Mouse (Mus musculus): Measurements from ENCODE around the gene Lpcat2b. TPM values are rescaled to one million over a fixed set of nuclear protein-coding genes. Genes with fewer than 3 reads are reported as not detected.
"Not testable (repeated sequence)": the region's sequence is repeated elsewhere in the genome, so short reads cannot be mapped to it uniquely, and the experiment has no call there.

The Lpcat2b gene
- polyA plus RNA-seq (2014; fragmentation: Nextera tagmentation; extraction: Ambion mirVana), result not detected in 2 replicates

DNA sequence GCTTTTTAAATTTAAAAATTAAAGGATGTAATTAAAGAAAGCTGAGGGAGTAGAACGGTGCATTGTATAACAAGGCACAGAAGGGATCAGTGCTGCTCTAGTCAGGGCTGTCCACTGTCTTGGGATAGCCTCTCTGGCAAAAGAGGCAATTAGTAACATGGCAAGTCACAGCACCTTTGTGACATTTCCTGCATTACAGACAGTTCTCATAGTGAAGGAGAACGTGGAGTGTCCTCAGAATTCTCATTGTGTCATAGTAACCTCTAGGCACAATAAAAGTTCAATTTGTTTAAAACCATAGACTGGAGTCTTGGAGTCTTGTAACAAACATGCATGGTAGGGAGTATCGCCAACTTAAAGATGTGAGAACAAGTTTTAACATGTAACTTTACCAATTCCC, at the start of gene Lpcat2b:
Gene Lpcat2b, plus strand, starts transcription at position 301 of the 400 bp plus-strand sequence.
- H3K4me2 ChIP-seq (ENCODE audit: low read depth, low read length), result no peak within 1 kb of the TSS
- no peak for ATAC-seq (replicated peaks; ENCODE audit: insufficient number of reproducible peaks, low FRiP score, low TSS enrichment, low read depth)
- 70% methylated on average over 3 of the region's 3 CpGs for WGBS

DNA sequence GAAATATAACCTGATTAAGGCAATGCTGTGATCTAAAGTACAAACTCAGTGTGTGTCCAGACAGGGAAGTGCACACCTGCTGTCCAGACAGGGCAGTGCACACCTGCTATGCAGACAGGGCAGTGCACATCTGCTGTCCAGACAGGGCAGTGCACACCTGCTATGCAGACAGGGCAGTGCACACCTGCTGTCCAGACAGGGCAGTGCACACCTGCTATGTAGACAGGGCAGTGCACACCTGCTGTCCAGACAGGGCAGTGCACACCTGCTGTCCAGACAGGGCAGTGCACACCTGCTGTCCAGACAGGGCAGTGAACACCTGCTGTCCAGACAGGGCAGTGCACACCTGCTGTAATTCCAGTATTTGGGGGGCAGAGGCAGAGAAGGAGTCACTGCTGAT, 44.9 kb upstream of the Lpcat2b start:
- not testable (repeated sequence) for H3K27me3 ChIP-seq (ENCODE audit: control insufficient read depth, insufficient read depth, low read length); ATAC-seq (replicated peaks; ENCODE audit: insufficient number of reproducible peaks, low FRiP score, low TSS enrichment, low read depth); H3K27ac ChIP-seq (replicated peaks; ENCODE audit: low read depth, low read length); H3K9me3 ChIP-seq (replicated peaks; ENCODE audit: control insufficient read depth, low read length); H3K4me2 ChIP-seq (ENCODE audit: low read depth, low read length); H3K36me3 ChIP-seq (replicated peaks; ENCODE audit: control insufficient read depth, insufficient read depth, low read depth, low read length); H3K4me3 ChIP-seq (ENCODE audit: low read depth, low read length); H3K4me1 ChIP-seq (ENCODE audit: control insufficient read depth, insufficient read depth, low read length); H3K9ac ChIP-seq (replicated peaks; ENCODE audit: low read length); DNase-seq (ENCODE audit: low spot score)

More for the DNA sequence above, at the start of gene Lpcat2b:
- Histone ChIP-seq H3K9ac (replicated peaks; ENCODE audit: low read length) (no peak within 1 kb of the TSS), H3K4me1 (ENCODE audit: control insufficient read depth, insufficient read depth, low read length) (no peaks in the 10 kb centered on the region), H3K9me3 (replicated peaks; ENCODE audit: control insufficient read depth, low read length) (no peaks in the 10 kb centered on the region), H3K27ac (replicated peaks; ENCODE audit: low read depth, low read length) (no peak within 1 kb of the TSS), H3K36me3 (replicated peaks; ENCODE audit: control insufficient read depth, insufficient read depth, low read depth, low read length) (no peaks in the 10 kb centered on the region), H3K4me3 (ENCODE audit: low read depth, low read length) (no peak within 1 kb of the TSS), H3K27me3 (ENCODE audit: control insufficient read depth, insufficient read depth, low read length) (no peaks in the 10 kb centered on the region)
- DNase-seq (ENCODE audit: low spot score), result no peak

GRCm38 (mm10) chr5:107387788-107388187, 43.6 kb upstream of the Lpcat2b start:
- ATAC-seq (replicated peaks; ENCODE audit: insufficient number of reproducible peaks, low FRiP score, low TSS enrichment, low read depth), result no peak
- no peak overlapping the region for H3K27ac ChIP-seq (replicated peaks; ENCODE audit: low read depth, low read length)
- no peak overlapping the region for H3K4me3 ChIP-seq (ENCODE audit: low read depth, low read length)
- 97% methylated on average over 1 of the region's 1 CpGs for WGBS
- H3K4me1 ChIP-seq (ENCODE audit: control insufficient read depth, insufficient read depth, low read length), result no peaks in the 10 kb centered on the region
- no peak overlapping the region for H3K9ac ChIP-seq (replicated peaks; ENCODE audit: low read length)
- no peak for DNase-seq (ENCODE audit: low spot score)
- no peaks in the 10 kb centered on the region for H3K36me3 ChIP-seq (replicated peaks; ENCODE audit: control insufficient read depth, insufficient read depth, low read depth, low read length)
- H3K27me3 ChIP-seq (ENCODE audit: control insufficient read depth, insufficient read depth, low read length), result no peaks in the 10 kb centered on the region
- no peak overlapping the region for H3K4me2 ChIP-seq (ENCODE audit: low read depth, low read length)
- no peaks in the 10 kb centered on the region for H3K9me3 ChIP-seq (replicated peaks; ENCODE audit: control insufficient read depth, low read length)

DNA sequence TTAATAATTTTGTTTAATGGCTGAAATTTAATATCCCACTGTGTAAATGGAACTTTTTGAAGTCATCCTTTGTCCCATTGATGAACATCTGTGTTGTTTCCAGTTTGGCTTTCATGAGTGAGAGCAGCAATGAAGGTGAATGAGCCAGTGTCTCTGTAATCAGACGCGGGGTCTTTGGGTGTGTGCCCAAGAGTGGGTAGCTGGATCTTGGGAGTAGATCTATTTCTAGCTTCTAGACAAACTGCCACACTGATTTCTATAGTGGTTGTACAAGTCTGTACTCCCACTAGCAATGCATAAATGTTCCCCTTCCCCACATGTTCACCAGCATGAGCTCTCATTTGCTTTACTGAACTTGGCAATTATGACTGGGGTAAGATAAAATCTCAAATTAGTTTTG, 42.0 kb upstream of the Lpcat2b start:
- Histone ChIP-seq H3K9me3 (replicated peaks; ENCODE audit: control insufficient read depth, low read length) (no peaks in the 10 kb centered on the region), H3K9ac (replicated peaks; ENCODE audit: low read length) (no peak overlapping the region), H3K36me3 (replicated peaks; ENCODE audit: control insufficient read depth, insufficient read depth, low read depth, low read length) (no peaks in the 10 kb centered on the region), H3K27me3 (ENCODE audit: control insufficient read depth, insufficient read depth, low read length) (no peaks in the 10 kb centered on the region), H3K4me1 (ENCODE audit: control insufficient read depth, insufficient read depth, low read length) (no peaks in the 10 kb centered on the region), H3K4me2 (ENCODE audit: low read depth, low read length) (no peak overlapping the region), H3K4me3 (ENCODE audit: low read depth, low read length) (no peak overlapping the region), H3K27ac (replicated peaks; ENCODE audit: low read depth, low read length) (no peak overlapping the region)
- WGBS, result 94% methylated on average over 2 of the region's 2 CpGs
- DNase-seq (ENCODE audit: low spot score), result no peak
- no peak for ATAC-seq (replicated peaks; ENCODE audit: insufficient number of reproducible peaks, low FRiP score, low TSS enrichment, low read depth)

DNA sequence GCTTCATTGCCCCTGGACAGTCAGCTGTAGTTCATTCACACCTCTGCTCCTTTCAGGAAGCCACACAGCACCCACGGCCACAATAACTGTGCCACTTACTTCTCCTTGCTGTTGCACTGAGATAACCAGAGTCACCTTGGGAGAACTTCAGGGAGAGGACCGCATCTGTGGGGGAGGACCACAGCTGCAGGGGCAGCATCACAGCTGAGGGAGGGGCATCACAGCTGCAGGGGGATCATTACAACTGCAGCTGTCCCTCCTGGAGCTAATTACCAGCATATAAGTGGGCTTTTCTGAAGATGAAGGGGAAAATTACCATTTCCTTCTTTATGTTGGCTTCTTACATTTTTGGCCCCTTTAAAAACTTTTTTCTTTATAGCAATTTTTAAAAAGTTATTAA, 36.9 kb upstream of the Lpcat2b start:
- Histone ChIP-seq H3K27ac (replicated peaks; ENCODE audit: low read depth, low read length) (no peak overlapping the region), H3K4me2 (ENCODE audit: low read depth, low read length) (no peak overlapping the region), H3K9me3 (replicated peaks; ENCODE audit: control insufficient read depth, low read length) (no peaks in the 10 kb centered on the region), H3K9ac (replicated peaks; ENCODE audit: low read length) (no peak overlapping the region), H3K27me3 (ENCODE audit: control insufficient read depth, insufficient read depth, low read length) (no peaks in the 10 kb centered on the region), H3K36me3 (replicated peaks; ENCODE audit: control insufficient read depth, insufficient read depth, low read depth, low read length) (no peaks in the 10 kb centered on the region), H3K4me1 (ENCODE audit: control insufficient read depth, insufficient read depth, low read length) (no peaks in the 10 kb centered on the region), H3K4me3 (ENCODE audit: low read depth, low read length) (no peak overlapping the region)
- ATAC-seq (replicated peaks; ENCODE audit: insufficient number of reproducible peaks, low FRiP score, low TSS enrichment, low read depth), result no peak
- no peak for DNase-seq (ENCODE audit: low spot score)
- 73% methylated on average over 2 of the region's 2 CpGs for WGBS

DNA sequence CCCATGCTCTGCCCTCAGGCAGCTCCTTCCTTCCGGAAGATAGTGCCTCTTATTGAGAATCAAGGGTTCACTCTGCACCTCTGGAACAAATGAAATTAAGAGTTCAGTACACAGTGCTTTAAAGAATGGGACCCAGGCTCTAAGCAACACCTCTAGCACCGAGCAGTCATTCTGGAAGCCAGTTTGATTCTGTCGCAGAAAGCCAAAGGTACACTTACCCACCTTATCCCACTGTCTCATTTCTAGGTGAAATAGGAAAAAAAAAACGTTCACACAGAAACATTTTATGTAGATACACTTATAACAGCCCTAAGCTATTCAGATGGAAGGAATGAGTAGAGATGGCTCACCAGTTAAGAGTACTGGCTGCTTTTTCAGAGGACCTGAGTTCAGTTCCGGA, 28.9 kb upstream of the Lpcat2b start, which contains the start of gene Ephx4:
Gene Ephx4, plus strand, starts transcription at position 301 of the 400 bp plus-strand sequence.
- Histone ChIP-seq H3K4me1 (ENCODE audit: control insufficient read depth, insufficient read depth, low read length) (no peaks in the 10 kb centered on the region), H3K27ac (replicated peaks; ENCODE audit: low read depth, low read length) (no peak within 1 kb of the TSS), H3K36me3 (replicated peaks; ENCODE audit: control insufficient read depth, insufficient read depth, low read depth, low read length) (no peaks in the 10 kb centered on the region), H3K4me2 (ENCODE audit: low read depth, low read length) (peak within 1 kb of the TSS; percentile 99), H3K9ac (replicated peaks; ENCODE audit: low read length) (peak within 1 kb of the TSS; percentile 67), H3K9me3 (replicated peaks; ENCODE audit: control insufficient read depth, low read length) (no peaks in the 10 kb centered on the region), H3K27me3 (ENCODE audit: control insufficient read depth, insufficient read depth, low read length) (peaks cover 13% of the 10 kb centered on the region), H3K4me3 (ENCODE audit: low read depth, low read length) (peak within 1 kb of the TSS; percentile 62)
- no peak for DNase-seq (ENCODE audit: low spot score)
- ATAC-seq (replicated peaks; ENCODE audit: insufficient number of reproducible peaks, low FRiP score, low TSS enrichment, low read depth), result no peak
- 14% methylated on average over 5 of the region's 5 CpGs for WGBS

DNA sequence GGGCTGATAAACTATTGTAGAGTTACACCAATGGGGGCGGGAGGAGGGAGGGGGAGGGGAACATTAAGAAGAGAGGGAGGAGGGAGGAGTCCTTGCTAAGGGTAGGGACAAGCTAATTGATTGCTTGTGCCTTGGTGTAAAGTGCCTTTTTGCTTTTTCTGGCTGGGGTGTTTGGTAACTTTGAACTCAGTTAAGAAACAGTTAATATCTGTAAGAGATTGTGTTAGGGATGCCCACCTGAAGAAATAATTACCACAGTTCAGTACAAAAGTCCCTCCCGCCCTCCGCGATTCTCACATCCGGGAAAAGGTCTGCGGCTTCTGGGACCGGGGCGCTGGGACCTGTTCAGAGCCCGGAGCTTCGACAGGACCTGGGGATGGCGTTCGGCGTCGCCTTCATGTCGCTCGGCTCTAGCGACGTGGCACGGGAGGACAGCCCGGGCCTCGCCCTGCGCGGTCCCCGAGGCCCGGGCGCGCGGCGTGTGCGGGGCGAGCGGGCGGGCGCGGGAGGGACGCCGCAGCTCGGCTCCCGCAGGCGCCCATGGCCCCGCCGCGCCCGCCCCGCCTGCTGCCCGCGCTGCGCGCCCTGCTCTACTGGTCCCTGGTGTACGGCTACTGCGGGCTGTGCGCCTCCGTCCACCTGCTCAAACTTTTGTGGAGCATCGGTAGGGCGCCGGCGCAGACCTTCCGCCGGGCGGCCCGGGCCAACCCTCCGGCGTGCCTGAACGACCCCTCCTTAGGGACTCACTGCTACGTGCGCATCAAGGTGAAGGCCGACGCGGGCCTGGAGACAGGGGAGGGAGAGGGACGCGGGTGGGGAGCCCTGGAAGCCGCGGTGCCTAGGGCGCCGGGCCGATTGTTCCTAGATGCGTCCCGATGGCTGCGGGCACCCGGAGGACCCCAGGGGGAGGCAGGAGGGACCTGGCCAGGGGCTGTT, 28.1 kb upstream of the Lpcat2b start:
- Histone ChIP-seq H3K27me3 (ENCODE audit: control insufficient read depth, insufficient read depth, low read length) (peaks cover 13% of the 10 kb centered on the region), H3K36me3 (replicated peaks; ENCODE audit: control insufficient read depth, insufficient read depth, low read depth, low read length) (no peaks in the 10 kb centered on the region), H3K4me1 (ENCODE audit: control insufficient read depth, insufficient read depth, low read length) (no peaks in the 10 kb centered on the region), H3K9ac (replicated peaks; ENCODE audit: low read length) (peak overlapping the region; percentile 67), H3K4me2 (ENCODE audit: low read depth, low read length) (peak overlapping the region; percentile 99), H3K27ac (replicated peaks; ENCODE audit: low read depth, low read length) (no peak overlapping the region), H3K4me3 (ENCODE audit: low read depth, low read length) (peak overlapping the region; percentile 62), H3K9me3 (replicated peaks; ENCODE audit: control insufficient read depth, low read length) (no peaks in the 10 kb centered on the region)
- under 1% methylated on average over 65 of the region's 80 CpGs for WGBS
- ATAC-seq (replicated peaks; ENCODE audit: insufficient number of reproducible peaks, low FRiP score, low TSS enrichment, low read depth) (peak; percentile 80), DNase-seq (ENCODE audit: low spot score) (peak; percentile 42)

DNA sequence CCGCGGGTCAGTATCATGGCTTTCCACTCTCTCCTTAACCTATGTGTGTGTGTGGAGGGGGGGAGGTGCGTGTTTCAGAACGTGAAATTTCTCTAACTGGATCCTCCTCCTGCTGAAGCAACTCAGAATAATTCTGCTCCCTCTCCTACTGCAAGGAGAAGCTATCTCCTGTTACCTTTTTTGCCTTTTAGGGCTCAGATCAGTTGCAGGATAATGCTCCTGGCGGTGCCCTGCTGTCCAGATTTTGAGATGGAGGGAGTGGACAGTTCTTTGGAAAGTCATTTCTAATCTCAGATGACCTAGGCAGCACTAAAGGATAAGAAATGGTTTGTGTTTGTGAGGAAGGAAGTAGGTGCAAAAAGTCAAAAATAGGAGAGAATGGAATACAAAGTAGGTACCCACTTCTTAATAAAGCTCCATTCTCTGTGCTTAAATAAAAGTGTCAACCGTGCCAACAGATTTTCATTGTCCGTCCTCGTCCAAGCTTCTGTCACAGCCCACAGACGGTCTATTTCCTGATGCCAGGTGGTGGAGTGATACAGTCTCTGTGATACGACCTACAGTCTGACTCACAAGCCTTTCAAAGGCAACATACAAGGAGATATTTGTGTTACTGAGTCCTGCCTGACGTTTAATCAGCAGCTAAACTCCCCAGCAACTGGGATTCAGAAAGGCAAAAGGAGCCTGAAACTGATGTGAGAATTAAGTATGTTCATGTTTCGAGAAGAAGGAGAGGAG, 27.2 kb upstream of the Lpcat2b start:
- Histone ChIP-seq H3K27ac (replicated peaks; ENCODE audit: low read depth, low read length) (no peak overlapping the region), H3K4me2 (ENCODE audit: low read depth, low read length) (peak overlapping the region; percentile 99), H3K9ac (replicated peaks; ENCODE audit: low read length) (peak overlapping the region; percentile 67), H3K4me3 (ENCODE audit: low read depth, low read length) (peak overlapping the region; percentile 62), H3K27me3 (ENCODE audit: control insufficient read depth, insufficient read depth, low read length) (peaks cover 13% of the 10 kb centered on the region), H3K4me1 (ENCODE audit: control insufficient read depth, insufficient read depth, low read length) (no peaks in the 10 kb centered on the region), H3K36me3 (replicated peaks; ENCODE audit: control insufficient read depth, insufficient read depth, low read depth, low read length) (no peaks in the 10 kb centered on the region), H3K9me3 (replicated peaks; ENCODE audit: control insufficient read depth, low read length) (no peaks in the 10 kb centered on the region)
- ATAC-seq (replicated peaks; ENCODE audit: insufficient number of reproducible peaks, low FRiP score, low TSS enrichment, low read depth), result no peak
- no peak for DNase-seq (ENCODE audit: low spot score)
- 29% methylated on average over 12 of the region's 12 CpGs for WGBS

All from embryonic facial prominence, embryonic 11.5 days (tissue).